Mouse (Mus musculus) Muller cell, postnatal 12 days (primary cell): ENCODE measurements around the gene Olfr665.
"Not testable (repeated sequence)": the region's sequence is repeated elsewhere in the genome, so short reads cannot be mapped to it uniquely, and the experiment has no call there.

ENCODE experiments used
- DNase-seq: peaks from one replicate; pipeline ENCODE4 v3.0.0-alpha.2; 2015; ENCODE audit errors: inconsistent ontology term

Gene Olfr665

DNA sequence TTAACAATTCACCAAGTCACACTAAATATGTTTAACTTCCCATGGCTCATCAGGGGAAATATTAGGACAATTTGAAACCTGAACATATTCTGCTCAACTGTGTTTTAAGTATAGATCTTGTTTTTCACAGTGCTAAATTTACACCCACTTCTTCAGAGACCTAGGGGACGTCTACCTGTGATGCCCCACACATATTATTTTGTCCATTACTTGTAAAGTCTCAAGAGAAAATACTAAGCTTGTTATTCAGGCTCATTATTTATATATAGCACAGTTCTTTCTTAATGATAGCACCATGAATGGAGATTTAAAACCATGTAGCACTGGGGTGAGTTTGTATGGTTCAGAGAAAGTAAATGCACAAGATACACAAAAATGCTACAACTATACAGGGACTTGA lies at the start of gene Olfr665:
TSS of gene Olfr665 (plus strand) at position 301 of the 400 bp plus-strand sequence.
- DNase-seq: no peak

GRCm38 (mm10) chr7:104842503-104842902 lies 35.3 kb upstream of the Olfr665 start, which contains the start of gene Usp17lb:
Gene Usp17lb (minus strand): TSS chr7:104842603.
- DNase-seq: no peak

DNA sequence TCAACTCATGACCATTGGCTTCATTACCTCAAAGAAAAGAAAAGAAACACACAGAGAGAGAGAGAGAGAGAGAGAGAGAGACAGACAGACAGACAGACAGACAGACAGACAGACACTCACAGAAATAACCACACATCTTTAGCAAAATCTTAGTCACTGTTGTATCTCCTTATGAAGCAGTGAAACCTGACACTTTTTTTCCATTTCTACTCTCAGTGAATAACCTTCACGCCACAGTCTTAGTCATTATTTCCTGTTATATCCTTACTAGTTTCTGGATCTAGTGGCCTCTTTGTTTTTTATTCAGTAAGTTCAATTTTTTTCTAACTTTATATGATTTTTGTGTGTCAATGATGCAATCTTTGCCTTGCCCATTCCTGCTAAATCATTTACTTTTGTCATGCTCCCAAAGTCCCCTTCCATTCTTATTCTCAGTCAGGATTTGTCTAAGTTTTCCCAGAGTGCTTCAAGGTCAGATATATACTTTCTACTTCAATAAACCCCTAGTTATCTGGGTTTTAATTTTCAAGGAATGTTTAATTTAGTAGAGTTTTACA lies 34.0 kb upstream of the Olfr665 start:
- no peak for DNase-seq

GRCm38 (mm10) chr7:104851546-104851945 lies 26.3 kb upstream of the Olfr665 start:
- DNase-seq: not testable (repeated sequence)

- no peak for DNase-seq
Measured at GRCm38 (mm10) chr7:104855248-104855750, 22.5 kb upstream of the Olfr665 start.

GRCm38 (mm10) chr7:104856709-104857108 lies 21.1 kb upstream of the Olfr665 start, which contains the start of gene Usp17la:
Gene Usp17la (plus strand): TSS chr7:104857009.
- DNase-seq: not testable (repeated sequence)

DNA sequence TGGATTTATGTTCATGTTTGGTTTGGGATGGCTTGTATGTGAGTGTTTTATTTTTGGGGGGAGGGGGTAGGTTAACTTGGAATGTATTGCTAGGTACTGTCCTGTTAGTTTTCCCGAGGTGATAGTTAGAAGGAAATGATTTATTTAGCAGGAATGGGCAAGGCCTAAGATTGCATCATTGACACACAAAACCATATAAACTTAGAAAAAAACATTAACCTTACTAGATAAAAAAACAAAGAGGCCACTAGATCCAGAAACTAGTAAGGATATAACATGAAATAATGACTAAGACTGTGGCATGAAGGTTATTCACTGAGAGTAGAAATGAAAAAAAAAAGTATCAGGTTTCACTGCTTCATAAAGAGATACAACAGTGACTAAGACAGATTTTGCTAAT lies 20.1 kb upstream of the Olfr665 start:
- DNase-seq: no peak

- no peak for DNase-seq
Measured at GRCm38 (mm10) chr7:104861381-104861780, 16.4 kb upstream of the Olfr665 start.

GRCm38 (mm10) chr7:104895852-104896251 lies 18.0 kb downstream of the Olfr665 start, which contains the start of gene Olfr666:
Gene Olfr666 (minus strand): TSS chr7:104895952.
- no peak for DNase-seq

GRCm38 (mm10) chr7:104921382-104921781 lies 43.6 kb downstream of the Olfr665 start, which contains the start of gene Olfr667:
Gene Olfr667 (minus strand): TSS chr7:104921482.
- no peak for DNase-seq

- DNase-seq: no peak
Measured at GRCm38 (mm10) chr7:104927957-104928356, 50.1 kb downstream of the Olfr665 start, which contains the start of gene Olfr668. Gene Olfr668 (minus strand): TSS chr7:104928057.
